Mouse (Mus musculus): Measurements from ENCODE around the gene Nup210. TPM values are rescaled to one million over a fixed set of nuclear protein-coding genes. Genes with fewer than 3 reads are reported as not detected.

The Nup210 gene
- total RNA-seq (2021): 1 to 10 TPM; 2.3 to 4.8 TPM

DNA sequence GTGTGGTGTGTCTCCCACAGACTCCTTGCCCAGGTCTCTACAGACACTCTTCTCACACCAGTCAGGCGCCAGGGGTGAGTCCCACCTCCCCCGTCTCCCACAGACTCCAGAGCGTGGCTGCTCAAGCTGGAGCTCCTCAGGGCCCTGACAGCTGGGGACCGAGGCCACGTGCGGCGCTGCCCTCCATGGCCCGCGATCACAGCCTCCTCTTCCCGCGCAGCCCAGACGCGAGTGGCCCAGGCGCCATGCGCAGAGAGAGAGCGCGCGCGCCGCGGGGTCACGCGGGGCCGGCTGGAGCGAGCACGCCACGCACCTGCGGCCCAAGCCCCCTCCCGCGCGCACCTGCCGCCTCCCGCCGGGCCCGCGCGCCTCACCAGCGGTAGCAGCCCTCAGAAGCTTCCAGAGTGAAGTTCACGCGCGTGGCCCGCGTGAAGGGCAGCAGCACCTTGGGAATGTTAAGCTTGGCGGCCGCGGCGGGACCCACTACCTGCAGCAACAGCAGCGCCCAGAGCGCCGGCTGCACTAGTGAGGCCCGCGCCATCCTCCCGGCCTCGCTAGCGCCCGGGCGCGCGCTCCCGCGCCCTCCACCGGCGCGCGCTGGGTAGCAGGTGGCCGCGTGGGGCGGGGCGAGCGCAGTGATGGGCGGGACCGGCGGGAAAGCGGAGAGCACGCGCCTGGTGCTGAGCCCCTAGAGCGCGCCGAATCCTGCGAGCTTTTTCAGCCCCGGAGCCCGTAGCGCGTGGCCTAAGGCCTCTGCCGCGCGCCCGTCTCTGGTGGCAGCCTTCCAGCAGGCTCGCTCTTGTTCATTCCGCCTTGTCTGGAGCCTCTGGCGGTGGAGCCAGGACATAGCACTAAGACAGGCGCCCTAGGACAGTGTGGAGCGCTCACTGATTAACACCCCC is at the start of gene Nup210:
Gene Nup210, minus strand, starts transcription at position 586 of the 902 bp plus-strand sequence.
- intact Hi-C loops (cut with DNase I): no loop called here
- DNase-seq: peak; percentile 91 to 93

DNA sequence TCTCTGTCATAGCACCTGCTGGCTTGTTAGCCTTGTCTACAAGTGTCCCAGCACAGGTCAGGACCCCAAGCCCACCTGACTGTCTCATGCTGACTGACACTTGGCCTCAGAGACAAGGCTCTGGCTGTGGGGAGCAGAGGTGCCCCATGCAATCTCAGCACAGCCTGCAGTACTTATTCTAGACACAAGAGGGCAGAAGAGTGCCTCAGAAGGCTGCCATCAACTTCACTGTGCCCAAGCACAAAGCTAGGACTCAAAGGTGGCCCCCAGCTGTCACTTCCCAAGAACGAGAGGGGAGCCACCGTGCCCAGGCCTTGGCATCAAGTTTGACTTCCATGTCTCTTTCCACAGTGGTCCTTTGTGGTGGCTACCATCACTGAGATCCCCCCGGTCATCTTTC is 48.6 kb upstream of the Nup210 start:
- DNase-seq: peak; percentile 77 to 81
- intact Hi-C loops (cut with DNase I): loop anchor here (1.0 to 10.0 kb wide), 2 partner anchors 112 to 350 kb away; partner anchors contain the start of genes Lsm3 and Xpc

DNA sequence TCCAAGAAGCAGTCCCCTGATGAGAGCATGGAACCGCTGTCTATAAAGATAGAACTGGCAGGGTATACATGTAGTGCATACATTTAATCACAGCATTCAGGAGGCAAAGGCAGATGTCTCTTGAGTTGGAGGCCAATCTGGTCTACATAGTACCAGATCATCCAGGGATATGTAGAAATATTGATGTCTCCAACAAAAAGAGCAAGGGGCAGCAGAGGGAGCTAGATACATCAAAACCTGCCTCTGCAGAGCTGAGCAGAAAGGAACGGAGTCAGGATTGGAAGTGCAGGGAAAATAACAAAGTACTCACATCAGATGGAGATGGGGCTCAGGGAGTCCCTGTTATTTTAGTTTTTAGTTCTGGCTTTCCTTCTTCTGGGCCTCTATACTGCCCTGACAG is 48.0 kb upstream of the Nup210 start:
- intact Hi-C loops (cut with DNase I): loop anchor here (10.0 kb wide), 1 partner anchor 350 kb away; the partner anchor contains the start of genes Lsm3 and Xpc
- no peak for DNase-seq

DNA sequence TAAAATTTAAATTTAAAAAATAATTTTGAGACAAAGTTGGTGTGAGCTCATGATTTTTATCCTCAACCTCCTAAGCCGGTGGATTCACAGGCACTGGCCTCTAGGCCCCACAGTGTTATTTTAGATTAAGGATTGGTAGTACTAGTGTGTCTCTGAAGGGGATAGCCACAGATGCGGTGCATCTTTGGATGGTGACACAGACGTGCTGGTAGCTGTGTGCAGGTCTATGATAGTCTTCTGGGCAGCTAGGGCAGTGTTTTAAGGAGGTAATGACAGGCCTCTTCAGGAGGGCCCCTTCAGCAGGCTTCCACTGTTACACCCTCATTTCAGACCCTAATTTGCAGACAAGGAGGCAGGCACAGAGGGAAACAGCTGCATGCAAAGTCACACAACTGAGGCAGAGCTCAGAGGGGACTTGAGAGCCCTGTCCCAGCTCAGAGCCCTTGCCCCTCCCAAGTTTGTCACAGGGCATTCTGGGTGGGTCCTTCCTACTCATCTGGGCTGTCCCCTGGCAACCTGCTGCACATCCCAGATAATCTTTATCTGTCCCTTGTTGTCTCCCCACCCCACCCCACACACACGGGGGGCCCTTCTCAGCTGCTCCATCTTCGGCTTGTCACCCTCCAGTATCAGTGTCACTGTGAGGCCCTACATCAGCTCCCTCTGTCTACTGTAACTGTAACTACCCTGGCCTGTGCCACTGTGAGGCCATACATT is 46.7 kb upstream of the Nup210 start:
- no peak for DNase-seq
- intact Hi-C loops (cut with DNase I): loop anchor here (10.0 kb wide), 1 partner anchor 351 kb away; the partner anchor contains the start of genes Lsm3 and Xpc

DNA sequence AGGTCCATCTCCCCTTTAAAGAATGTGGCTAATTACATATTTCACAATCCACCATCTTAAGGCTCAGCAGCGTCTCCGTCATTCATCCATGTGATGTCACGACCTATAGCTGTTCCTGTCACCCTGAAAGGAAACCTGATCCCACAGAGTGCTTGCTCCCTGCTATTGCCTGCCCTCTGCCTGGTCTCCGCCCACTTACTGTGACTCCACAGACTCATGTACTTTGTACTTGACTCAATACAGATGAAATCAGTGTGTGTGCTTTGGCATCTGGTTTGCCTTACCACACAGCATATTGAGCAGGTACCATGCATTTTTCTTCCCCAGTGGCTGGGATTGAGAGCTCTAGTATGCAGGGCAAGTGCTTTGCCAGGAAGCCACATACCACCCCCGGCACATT is 45.7 kb upstream of the Nup210 start:
- no peak for DNase-seq
- intact Hi-C loops (cut with DNase I): loop anchor here (10.0 kb wide), 1 partner anchor 352 kb away; the partner anchor contains the start of genes Lsm3 and Xpc

DNA sequence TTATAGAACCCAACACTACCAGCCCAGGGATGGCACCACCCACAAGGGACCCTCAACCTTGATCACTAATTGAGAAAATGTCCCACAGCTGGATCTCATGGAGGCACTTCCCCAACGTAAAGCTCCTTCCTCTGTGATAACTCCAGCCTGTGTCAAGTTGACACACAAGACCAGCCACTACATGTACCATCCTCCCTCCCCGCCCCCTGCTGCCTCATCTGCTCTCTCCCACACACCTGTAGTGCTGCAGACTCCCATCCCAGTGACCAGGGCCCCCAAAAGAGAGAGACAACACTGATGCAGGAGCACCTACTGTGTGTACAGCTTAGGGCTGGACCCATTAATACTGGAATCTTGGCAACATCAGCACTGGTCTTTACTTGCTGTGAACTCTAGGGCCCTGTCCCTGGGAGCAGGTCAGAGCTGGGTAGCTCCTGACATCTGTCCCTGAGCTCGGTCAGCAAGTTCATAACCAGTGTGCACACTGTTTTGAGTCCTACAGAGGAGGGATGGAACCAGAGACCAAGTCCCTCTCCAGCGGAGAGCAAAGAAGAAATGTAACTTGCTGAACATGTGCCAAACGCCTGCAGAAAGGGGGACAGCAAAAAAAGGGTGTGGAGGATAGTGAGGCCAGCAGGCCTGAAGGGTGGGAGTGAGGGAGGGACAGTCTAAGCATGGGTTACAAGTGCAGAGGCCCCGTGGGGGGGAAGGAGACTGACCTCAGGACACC is 45.0 kb upstream of the Nup210 start:
- no peak for DNase-seq
- intact Hi-C loops (cut with DNase I): loop anchor here (10.0 kb wide), 1 partner anchor 353 kb away; the partner anchor contains the start of genes Lsm3 and Xpc

DNA sequence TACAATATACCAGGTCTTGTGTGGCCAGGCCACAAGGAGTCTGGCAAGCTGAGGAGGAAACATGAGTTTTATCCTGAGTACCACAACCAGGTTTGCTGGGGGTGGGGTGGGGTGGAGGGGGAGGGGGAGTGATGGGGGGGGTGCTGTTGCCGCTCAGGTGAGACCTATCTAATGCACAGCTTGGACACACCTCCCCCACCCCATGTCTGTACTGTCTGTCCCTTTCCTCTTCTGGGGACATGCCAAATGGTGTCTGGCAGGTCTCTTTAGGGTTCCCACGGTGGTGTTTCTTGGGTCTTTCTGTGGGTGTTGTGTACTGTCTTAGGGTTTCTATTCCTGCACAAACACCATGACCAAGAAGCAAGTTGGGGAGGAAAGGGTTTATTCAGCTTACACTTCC is 44.3 kb upstream of the Nup210 start:
- DNase-seq: no peak
- intact Hi-C loops (cut with DNase I): loop anchor here (10.0 kb wide), 1 partner anchor 354 kb away; the partner anchor contains the start of genes Lsm3 and Xpc

DNA sequence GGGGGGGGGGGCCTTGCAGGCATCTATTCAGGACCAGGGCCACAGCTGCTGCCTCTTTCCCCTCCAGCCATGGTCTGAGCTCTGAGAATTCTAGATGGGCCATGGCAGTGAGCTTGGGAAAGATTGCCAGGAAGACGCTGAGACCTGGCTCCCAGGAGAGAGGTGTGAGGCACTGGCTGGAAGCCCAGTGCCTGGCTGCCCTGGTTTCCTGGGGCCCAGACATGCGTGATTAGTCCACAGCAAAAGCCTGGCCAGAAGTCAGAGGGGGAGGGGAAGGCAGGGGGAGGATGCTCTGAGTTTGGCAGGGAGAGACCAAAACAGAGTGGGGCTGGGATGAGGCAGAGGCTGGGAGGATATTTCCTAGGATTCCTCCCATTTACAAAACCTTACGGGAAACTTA is 43.8 kb upstream of the Nup210 start:
- DNase-seq: peak; percentile 48 to 58

DNA sequence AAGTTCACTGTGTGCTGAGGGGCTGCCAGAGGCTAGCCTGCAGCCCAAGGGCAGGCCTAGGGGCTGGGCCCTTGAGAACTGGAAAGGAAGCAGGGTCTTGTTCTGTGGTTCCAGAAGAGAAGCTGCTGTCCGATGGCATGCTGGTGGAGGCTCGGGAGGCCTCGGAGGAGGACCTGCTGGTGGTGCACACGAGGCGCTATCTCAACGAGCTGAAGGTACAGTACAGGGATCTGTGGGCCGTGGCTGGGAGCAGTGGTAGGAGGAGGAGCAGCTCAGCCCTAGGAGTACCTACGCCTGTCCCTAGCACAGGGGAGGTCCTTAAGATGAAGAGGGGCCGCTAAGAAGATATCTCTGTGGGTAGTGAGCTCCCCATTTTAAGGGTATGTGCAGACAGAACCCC is 42.4 kb upstream of the Nup210 start:
- intact Hi-C loops (cut with DNase I): no loop called here
- no peak for DNase-seq

More for the DNA sequence above, 43.8 kb upstream of the Nup210 start:
- intact Hi-C loops (cut with DNase I): loop anchor here (10.0 kb wide), 1 partner anchor 354 kb away; the partner anchor contains the start of genes Lsm3 and Xpc

DNA sequence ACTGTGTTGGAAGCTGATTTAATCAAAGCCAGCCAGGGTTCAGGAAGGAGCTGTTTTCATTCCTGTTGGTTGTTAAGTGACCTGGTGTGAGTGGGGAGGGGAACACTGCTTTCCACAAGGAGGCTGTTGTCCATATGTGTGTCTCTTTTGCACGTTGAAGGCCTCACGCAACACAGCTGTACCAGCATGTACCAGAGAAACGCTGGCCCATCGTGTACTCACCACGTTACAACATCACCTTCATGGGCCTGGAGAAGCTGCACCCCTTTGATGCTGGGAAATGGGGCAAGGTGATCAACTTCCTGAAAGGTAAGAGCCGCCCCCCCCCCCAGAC is 40.6 kb upstream of the Nup210 start:
- intact Hi-C loops (cut with DNase I): no loop called here
- no peak for DNase-seq

DNA sequence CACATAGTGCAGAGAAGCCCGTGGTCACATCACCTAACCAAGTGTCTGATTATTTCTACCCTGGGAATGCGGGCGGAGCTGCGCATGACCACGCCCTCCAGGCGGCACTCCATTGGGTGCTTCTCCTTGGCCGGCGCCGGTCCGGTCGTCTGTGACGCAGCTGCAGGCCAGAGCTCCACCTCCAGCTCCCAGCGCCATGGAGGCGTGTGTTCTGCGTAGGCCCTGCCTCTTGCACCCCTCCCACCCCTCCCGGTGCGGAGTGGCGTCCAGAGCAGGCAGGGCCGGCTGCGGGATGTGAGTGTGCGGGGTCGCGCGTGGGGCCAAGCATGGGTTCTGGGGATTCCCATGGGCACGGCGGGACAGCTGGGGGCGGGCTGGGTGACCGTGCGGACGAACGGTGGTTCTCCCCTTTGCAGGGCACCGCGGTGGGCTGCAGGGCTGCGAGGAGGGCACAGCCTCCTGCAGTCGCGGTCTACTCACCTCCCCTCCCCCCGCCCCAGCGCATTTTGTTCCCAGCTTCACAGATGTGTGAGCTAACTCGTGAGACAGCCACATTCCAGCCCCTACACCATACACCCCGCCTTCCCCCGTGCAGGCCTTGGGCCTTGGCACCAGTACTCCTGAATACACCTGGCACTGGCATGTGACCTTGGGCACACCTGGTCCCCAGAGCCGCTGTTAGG is 40.1 kb upstream of the Nup210 start, which contains the start of gene Hdac11:
Gene Hdac11, plus strand, starts transcription at position 112 of the 683 bp plus-strand sequence.
- peak; percentile 80 to 82 for DNase-seq
- intact Hi-C loops (cut with DNase I): no loop called here

DNA sequence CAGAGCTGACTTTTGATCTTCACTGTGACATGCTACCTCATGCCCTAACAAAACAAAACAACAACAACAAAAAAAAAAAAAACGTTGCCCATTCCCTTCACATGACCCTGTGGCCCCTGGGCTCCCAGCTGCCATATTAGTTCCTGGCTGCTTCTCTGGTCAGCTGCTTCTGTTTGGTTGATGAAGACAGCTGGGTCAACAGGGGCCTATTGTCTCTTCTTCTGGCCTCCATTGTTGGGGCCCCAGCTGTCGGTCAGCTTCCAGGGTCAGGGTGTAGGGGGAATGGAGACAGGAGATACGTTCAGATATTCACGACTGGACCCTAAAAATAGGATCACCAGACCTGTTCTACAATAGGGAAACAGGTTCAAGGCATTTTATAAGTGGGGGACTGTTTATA is 39.4 kb upstream of the Nup210 start:
- DNase-seq: no peak
- intact Hi-C loops (cut with DNase I): no loop called here

DNA sequence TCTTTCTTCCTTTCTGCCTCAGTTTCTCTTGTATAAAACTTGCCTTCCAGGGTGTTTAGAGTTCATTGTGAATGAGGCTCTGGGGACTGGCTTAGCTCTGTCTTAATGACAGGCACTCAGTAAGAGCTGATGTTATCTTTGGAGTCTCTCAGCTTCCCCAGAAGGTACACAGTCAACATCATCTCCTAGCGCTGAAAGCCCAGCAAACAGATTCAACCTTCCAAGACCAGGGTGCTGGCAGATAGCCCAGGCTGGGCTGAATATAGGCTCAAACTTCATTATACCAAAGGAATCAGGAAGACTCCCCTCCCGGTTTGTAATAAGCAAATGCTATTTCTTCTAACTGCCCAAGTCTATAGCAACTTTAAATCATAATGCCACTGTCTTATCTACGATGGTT is 38.7 kb upstream of the Nup210 start:
- intact Hi-C loops (cut with DNase I): no loop called here
- DNase-seq: no peak

DNA sequence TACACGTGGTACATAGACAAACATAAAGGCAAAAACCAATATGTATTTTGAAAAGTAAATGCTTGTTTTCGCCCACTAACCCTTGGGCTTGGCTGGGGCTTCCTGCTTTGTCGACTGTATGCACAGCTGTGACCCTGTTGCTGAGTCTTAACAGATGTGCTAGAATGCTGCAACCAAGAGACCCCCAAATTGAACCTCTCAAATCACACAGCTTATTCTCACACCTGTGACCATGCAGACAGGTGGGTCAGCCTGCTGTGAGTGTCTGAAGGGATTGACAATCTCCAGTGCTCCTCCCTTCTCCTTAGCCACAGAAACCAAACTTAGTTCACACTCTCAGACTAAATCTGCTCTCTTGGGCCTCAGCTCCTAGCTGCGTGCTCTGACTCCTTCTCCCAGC is 38.1 kb upstream of the Nup210 start:
- no peak for DNase-seq
- intact Hi-C loops (cut with DNase I): no loop called here

DNA sequence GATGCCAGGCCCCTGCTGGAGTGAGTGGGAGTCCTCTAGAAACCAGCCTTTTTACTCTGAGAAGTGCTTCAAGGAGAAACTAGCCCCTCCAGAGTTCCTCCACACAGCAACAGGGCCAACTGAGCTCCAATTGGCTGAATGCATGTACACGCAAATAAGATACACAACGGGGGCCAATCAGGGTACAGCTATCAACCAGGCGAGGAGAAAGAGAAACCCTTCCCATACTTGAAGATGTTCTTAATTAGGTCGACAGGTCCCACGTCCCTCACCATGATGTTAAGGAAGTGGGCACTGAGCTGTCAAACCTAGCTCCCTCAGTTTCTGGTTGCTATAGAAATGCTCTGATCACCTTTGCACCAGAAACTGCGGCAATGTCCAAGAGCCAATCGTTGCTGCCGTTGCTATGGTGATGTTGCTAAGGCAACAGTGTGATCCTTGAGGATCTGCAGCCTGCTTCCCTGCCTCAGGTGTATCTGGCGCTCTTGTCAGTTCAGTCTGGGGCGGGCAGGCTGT is 37.0 kb upstream of the Nup210 start:
- DNase-seq: no peak
- intact Hi-C loops (cut with DNase I): no loop called here

DNA sequence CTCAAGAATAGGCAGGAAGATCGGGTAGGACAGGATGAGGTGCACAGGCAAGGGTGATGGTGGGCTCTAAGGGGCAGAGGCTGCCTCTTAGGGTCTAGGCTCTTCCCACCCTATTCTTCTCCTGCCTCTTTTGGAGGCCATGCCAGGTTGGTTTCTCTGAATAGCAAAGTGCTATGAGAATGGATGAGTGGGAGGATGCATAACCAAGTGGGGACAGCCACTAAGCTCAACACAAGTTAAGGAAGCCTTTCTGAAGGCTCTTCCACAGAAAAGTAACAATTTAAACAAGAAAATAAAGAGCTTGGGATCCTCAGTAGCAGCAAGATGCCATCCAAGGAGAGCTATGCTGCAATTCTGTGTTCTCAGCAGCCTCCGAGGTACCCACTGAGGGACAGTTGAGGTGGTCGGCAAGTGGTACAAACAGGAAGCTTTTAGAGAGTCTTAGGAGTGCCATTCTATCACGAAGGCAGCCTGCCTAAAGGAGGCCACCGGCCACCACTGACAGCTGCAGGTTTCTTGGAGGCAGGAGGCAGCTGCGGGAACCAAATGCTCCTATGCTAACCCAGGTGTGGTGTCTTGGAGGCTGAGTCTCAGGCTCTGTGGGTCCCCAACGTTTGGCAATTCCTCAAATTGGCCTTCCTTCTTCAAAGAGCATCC is 36.4 kb upstream of the Nup210 start:
- no peak for DNase-seq
- intact Hi-C loops (cut with DNase I): no loop called here

DNA sequence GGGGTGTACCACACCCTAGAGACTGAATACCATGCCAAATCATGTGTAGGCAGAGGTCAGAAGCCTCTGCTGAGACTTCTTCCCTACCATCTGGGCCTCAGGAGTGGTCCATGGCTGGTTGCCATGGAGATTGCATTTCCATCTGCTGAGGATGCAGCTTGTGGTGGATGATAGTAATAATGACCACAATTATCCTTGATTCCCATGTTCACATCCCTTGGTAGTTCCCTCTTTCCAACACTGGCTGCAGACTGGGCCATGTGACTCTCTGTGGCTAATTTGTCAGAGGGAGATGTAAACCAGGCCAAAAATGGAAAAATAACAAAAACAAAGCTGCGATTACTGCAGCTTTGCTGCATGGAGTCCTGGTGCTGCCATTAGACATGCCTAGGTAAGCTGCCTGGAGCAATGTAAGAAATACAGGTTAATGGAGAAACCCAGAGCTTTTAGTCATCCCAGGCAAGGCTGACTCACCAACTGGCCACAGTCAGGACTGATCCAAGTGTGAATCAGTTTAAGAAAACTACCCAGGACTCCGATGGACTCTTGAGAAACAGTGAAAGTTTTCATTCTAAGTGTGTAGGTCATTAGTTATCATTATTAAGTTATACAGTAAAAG is 30.6 kb upstream of the Nup210 start:
- intact Hi-C loops (cut with DNase I): no loop called here
- no peak for DNase-seq

DNA sequence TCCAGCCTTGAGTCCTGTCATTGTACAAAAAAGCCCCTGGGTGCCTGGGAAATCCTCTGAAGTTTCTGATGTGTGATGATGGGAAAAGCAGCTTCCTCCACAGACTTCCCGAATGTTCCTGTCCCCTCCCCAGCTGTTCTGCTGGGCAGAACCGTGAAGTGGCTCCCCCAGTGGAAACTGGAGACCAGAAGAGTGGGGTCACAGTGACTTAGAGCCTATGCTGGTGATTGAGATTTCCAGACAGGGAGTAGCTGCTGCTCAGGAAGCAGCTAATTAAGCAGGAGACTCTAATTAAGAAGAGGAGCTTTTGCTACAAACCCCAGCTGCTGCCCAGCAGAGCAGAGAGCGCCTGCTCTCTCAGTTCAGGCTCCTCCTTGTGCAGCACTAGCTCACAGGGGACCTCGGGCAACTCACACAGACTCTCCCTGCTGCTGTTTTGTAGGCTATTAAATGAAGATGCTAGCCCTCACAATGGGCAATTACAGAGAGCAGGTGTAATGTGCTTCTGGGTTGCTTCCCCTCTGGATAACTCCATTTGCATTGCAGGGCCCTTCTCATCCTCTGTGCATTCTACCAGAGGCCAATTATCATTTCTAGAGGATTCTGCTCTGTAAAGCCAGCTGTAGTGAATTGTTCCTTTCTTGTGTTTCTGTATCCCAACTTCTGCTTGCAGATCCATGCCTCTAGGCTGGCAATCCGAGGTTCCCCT is 30.0 kb upstream of the Nup210 start:
- no peak for DNase-seq
- intact Hi-C loops (cut with DNase I): no loop called here

Data from heart, postnatal 36 days (tissue).